Mouse (Mus musculus) 3T3-L1 (cell line): ENCODE measurements at regions not wholly inside any gene's neighbourhood (a gene's known extent, or its start where the extent isn't known, plus 50 kb on each side); places are given as distances from the start of the nearest gene placed in this dataset.

Source experiments
- DNase-seq: peaks from one replicate; pipeline ENCODE4 v3.0.0-alpha.2; 2015; ENCODE audit warnings: low read depth, low spot score

DNA sequence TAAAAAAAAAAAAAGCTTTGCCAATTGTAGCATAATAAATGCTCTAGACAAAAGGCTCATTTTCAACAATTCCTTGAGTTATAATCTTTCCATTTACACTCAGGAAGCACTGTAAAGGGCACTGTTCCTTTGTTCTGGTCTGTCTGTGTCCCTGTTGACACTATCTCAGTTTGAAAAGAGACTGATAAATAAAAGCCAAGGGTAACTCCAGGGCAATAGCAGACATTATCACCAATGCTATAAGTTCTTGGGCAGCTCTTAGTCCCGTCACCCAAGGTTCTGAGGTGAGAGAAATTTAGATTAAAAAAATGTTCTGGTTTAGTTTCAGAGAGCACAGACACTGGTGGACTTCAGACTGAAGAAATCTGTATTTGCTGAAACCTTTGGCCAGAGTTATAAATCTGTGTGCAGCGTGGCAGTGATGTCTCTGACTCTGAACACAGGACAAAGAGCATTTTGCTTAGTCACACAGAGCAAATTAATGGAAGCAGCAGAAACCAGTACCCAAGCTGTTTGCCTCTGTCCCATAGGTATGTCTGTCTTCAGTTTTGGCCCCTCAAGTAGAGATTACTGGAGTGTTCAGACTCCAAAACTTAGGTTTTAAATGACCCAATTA lies 57.6 kb upstream of the Apob start:
- DNase-seq = peak; percentile 40

DNA sequence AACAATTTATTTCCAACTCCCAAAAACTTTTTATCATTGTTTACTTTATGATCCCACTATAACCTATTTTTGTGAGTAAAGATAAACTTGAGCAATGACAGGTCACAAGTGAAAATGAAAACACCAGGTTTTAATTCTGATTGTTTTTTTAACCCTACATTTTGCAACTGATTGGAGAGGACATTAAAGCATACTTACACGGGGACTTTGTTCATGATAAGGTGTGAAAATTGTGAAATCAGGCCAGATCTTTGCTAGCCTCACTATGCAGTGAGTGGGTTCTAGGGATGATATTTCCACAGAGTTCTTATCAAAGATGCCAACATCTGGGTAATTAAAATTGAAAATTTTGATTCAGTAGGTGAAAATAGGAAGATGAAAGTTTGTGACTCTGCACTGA lies 56.6 kb upstream of the Apob start:
- no peak for DNase-seq
